Mouse (Mus musculus) retina, postnatal 7 days (tissue): ENCODE measurements at regions not wholly inside any gene's neighbourhood (a gene's known extent, or its start where the extent isn't known, plus 50 kb on each side); places are given as distances from the start of the nearest gene placed in this dataset.

ENCODE experiments used
- DNase-seq: peaks from one replicate; pipeline ENCODE4 v3.0.0-alpha.2; 2012; ENCODE audit warnings: low read depth, low spot score

GRCm38 (mm10) chr3:48911758-48912157 lies 845.4 kb downstream of the Pcdh18 start:
- no peak for DNase-seq

GRCm38 (mm10) chr3:48890403-48890802 lies 866.7 kb downstream of the Pcdh18 start:
- DNase-seq: no peak

- DNase-seq: no peak
These were observed 869.2 kb downstream of the Pcdh18 start for GRCm38 (mm10) chr3:48887885-48888284.

- no peak for DNase-seq
These were observed 887.6 kb downstream of the Pcdh18 start for GRCm38 (mm10) chr3:48869527-48869926.

GRCm38 (mm10) chr3:48846049-48846653 lies 911.0 kb downstream of the Pcdh18 start:
- peak; percentile 56 for DNase-seq

- DNase-seq: no peak
These were observed 916.4 kb downstream of the Pcdh18 start for GRCm38 (mm10) chr3:48840692-48841091.

- peak; percentile 9 for DNase-seq
These were observed 933.8 kb downstream of the Pcdh18 start for GRCm38 (mm10) chr3:48823360-48823759.

- no peak for DNase-seq
These were observed 952.7 kb downstream of the Pcdh18 start for GRCm38 (mm10) chr3:48804398-48804797.

- DNase-seq: no peak
These were observed 985.4 kb downstream of the Pcdh18 start for GRCm38 (mm10) chr3:48771709-48772108.
